ENCODE assay signal across 28 mouse cellular contexts in the genomic region with DNA sequence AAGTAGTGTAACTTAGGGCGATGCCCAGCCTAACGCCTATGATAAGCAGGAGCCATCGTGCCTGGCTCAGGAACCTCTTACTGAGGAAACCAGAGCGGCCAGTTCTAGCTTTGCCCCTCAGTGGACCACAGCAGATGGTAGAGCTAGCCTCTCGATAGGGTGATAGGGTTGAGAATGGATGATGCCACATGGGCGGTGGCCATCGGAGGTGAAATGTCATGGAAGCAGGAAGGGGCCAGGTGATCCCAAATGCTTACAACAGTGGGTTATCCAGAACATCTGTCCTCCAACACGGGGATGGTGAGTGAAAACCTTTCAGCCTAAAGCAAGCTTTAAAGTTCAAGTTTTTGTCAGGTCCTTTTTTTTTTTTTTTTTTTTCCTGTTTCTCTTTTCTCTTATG. TPM values are rescaled to one million over a fixed set of nuclear protein-coding genes. Genes with fewer than 3 reads are reported as not detected.
DNase-seq lines count a peak whose midpoint lies in the region; ATAC-seq and TF ChIP-seq lines count a peak whose summit lies in the region.
"Had no signal": no experiment of that assay in that cellular context is flagged by ENCODE, and none has a peak within 500 bp of the region (broad histone marks: within the 10 kb centered on the region; RNA-seq: fewer than 3 reads in every experiment).

No protein-coding gene starts in this region.

- no peaks in the 10 kb centered on the region for H3K27me3 ChIP-seq in midbrain, embryonic 11.5 days (ENCODE audit: control insufficient read depth, insufficient read depth, low read length)
- H3K27me3 ChIP-seq in midbrain, embryonic 15.5 days (replicated peaks): no peaks in the 10 kb centered on the region
- H3K27me3 ChIP-seq: embryonic facial prominence, embryonic 12.5 days; forebrain, embryonic 12.5 days; heart, embryonic 13.5 days; hindbrain, embryonic 12.5 days; Patski had no signal

- no peaks in the 10 kb centered on the region for H3K4me1 ChIP-seq in midbrain, embryonic 11.5 days (ENCODE audit: control insufficient read depth, insufficient read depth, low read length)
- H3K4me1 ChIP-seq in midbrain, embryonic 15.5 days: no peaks in the 10 kb centered on the region
- H3K4me1 ChIP-seq: embryonic facial prominence, embryonic 12.5 days; forebrain, embryonic 12.5 days; heart, embryonic 13.5 days; hindbrain, embryonic 12.5 days had no signal

- H3K4me3 ChIP-seq in midbrain, embryonic 11.5 days (ENCODE audit: low read depth, low read length): no peak overlapping the region
- no peak overlapping the region for H3K4me3 ChIP-seq in midbrain, embryonic 15.5 days
- H3K4me3 ChIP-seq in left cerebral cortex, adult 2 months: no peak overlapping the region
- H3K4me3 ChIP-seq: embryonic facial prominence, embryonic 12.5 days; forebrain, embryonic 12.5 days; heart, embryonic 13.5 days; hindbrain, embryonic 12.5 days had no signal

- no peaks in the 10 kb centered on the region for H3K9me3 ChIP-seq in midbrain, embryonic 11.5 days (ENCODE audit: control insufficient read depth, low read length)
- H3K9me3 ChIP-seq in midbrain, embryonic 15.5 days: no peaks in the 10 kb centered on the region
- H3K9me3 ChIP-seq: embryonic facial prominence, embryonic 12.5 days; forebrain, embryonic 12.5 days; heart, embryonic 13.5 days; hindbrain, embryonic 12.5 days had no signal

- ATAC-seq in midbrain, embryonic 11.5 days (ENCODE audit: low FRiP score): no peak
- ATAC-seq in midbrain, embryonic 15.5 days (replicated peaks): no peak
- no peak for ATAC-seq in activated CD4-positive, CD25-positive, alpha-beta regulatory T cell, adult 4 months
- ATAC-seq: CD4-positive, CD25-positive, alpha-beta regulatory T cell, adult 4 months; forebrain, embryonic 16.5 days; hindbrain, embryonic 16.5 days; inflammation-experienced regulatory T-cells, adult 6 months; Patski had no signal

- H3K36me3 ChIP-seq in midbrain, embryonic 11.5 days (ENCODE audit: control insufficient read depth, insufficient read depth, low read length): no peaks in the 10 kb centered on the region
- H3K36me3 ChIP-seq in midbrain, embryonic 15.5 days (replicated peaks): no peaks in the 10 kb centered on the region
- H3K36me3 ChIP-seq: embryonic facial prominence, embryonic 12.5 days; forebrain, embryonic 12.5 days; heart, embryonic 13.5 days; hindbrain, embryonic 12.5 days had no signal

- TF ChIP-seq CTCF in left cerebral cortex, adult 2 months (IDR thresholded peaks at IDR 0.05): no peak

- DNase-seq in cerebellum, adult 11 months: peak; percentile 42
- no peak for DNase-seq in cerebellum, postnatal 4 days (ENCODE audit: low spot score in 2 of 2)
- peak; percentile 8 for DNase-seq in midbrain, embryonic 11.5 days (ENCODE audit: low spot score, missing footprints)
- DNase-seq in cerebellum, adult 9-11 months: peak; percentile 72
- DNase-seq in cerebellum, postnatal 36 days: peak; percentile 48 to 49
- no peak for DNase-seq in left cerebral cortex, adult 2 months (ENCODE audit: extremely low spot score in 1 of 2, low spot score in 2 of 2)
- DNase-seq: adrenal gland, adult 2 months; adrenal gland, postnatal 36 days; B cell, adult 2 months; gastrocnemius, postnatal 14 days; heart, postnatal 4 days; kidney, adult 11 months had no signal

- intact Hi-C loops in left cerebral cortex, adult 2 months (cut with DNase I): no loop called here

- H3K27ac ChIP-seq in midbrain, embryonic 11.5 days (ENCODE audit: low read depth, low read length): no peak overlapping the region
- no peak overlapping the region for H3K27ac ChIP-seq in midbrain, embryonic 15.5 days
- H3K27ac ChIP-seq in left cerebral cortex, adult 2 months: no peak overlapping the region
- H3K27ac ChIP-seq: embryonic facial prominence, embryonic 12.5 days; forebrain, embryonic 12.5 days; heart, embryonic 13.5 days; hindbrain, embryonic 12.5 days had no signal

- H3K9ac ChIP-seq in midbrain, embryonic 11.5 days (ENCODE audit: low read length): no peak overlapping the region
- no peak overlapping the region for H3K9ac ChIP-seq in midbrain, embryonic 15.5 days
- H3K9ac ChIP-seq: embryonic facial prominence, embryonic 12.5 days; forebrain, embryonic 12.5 days; heart, embryonic 13.5 days; hindbrain, embryonic 12.5 days had no signal

- WGBS in midbrain, embryonic 11.5 days: 84% methylated on average over 8 of the region's 8 CpGs
- 89% methylated on average over 8 of the region's 8 CpGs for WGBS in midbrain, embryonic 15.5 days

- H3K4me2 ChIP-seq in midbrain, embryonic 11.5 days: no peak overlapping the region
- no peak overlapping the region for H3K4me2 ChIP-seq in midbrain, embryonic 15.5 days
- H3K4me2 ChIP-seq: embryonic facial prominence, embryonic 12.5 days; forebrain, embryonic 12.5 days; heart, embryonic 13.5 days; hindbrain, embryonic 12.5 days had no signal

RNA-seq across cellular contexts. Expression of gene Olfr221, which starts 19.5 kb away (rescaled TPM):
- polyA plus RNA-seq in midbrain, embryonic 11.5 days (2014; fragmentation: Nextera tagmentation; extraction: Ambion mirVana): not detected in 2 replicates
- polyA plus RNA-seq in midbrain, embryonic 15.5 days (2015; fragmentation: Nextera tagmentation; extraction: Ambion mirVana): not detected in 2 replicates
- polyA plus RNA-seq in activated CD4-positive, CD25-positive, alpha-beta regulatory T cell, adult 4 months (2017; shearing (Covaris generic)): not detected
- not detected for total RNA-seq in left cerebral cortex, adult 2 months (2021)
- total RNA-seq: adrenal gland, adult 2 months; adrenal gland, postnatal 36 days; gastrocnemius, postnatal 14 days; heart, postnatal 4 days had no signal
- polyA plus RNA-seq: adrenal gland, adult 2 months; brain, embryonic 14.5 days; CD4-positive, CD25-positive, alpha-beta regulatory T cell, adult 4 months; cortical plate, adult 2 months; embryonic facial prominence, embryonic 12.5 days; forebrain, embryonic 12.5 days; forebrain, embryonic 16.5 days; gonadal fat pad, adult 2 months; heart, embryonic 13.5 days; heart, postnatal 0 days; hindbrain, embryonic 12.5 days; hindbrain, embryonic 16.5 days; inflammation-experienced regulatory T-cells, adult 6 months; kidney, embryonic 14.5 days; Patski had no signal

RNA-seq across cellular contexts. Expression of gene Zfp219, which starts 41.3 kb away (rescaled TPM):
- 91.9 and 110 TPM in 2 replicates for polyA plus RNA-seq in midbrain, embryonic 11.5 days (2014; fragmentation: Nextera tagmentation; extraction: Ambion mirVana)
- 45.9 and 54.5 TPM in 2 replicates for polyA plus RNA-seq in midbrain, embryonic 15.5 days (2015; fragmentation: Nextera tagmentation; extraction: Ambion mirVana)
- polyA plus RNA-seq in activated CD4-positive, CD25-positive, alpha-beta regulatory T cell, adult 4 months (2017; shearing (Covaris generic)): 1 to 10 TPM; 1.9 to 2.2 TPM
- 10 to 100 TPM; 36.4 to 41.4 TPM for total RNA-seq in left cerebral cortex, adult 2 months (2021)

RNA-seq across cellular contexts. Expression of gene Hnrnpc, which starts 42.0 kb away (rescaled TPM):
- polyA plus RNA-seq in midbrain, embryonic 11.5 days (2014; fragmentation: Nextera tagmentation; extraction: Ambion mirVana): 1,011 and 1,046 TPM in 2 replicates
- 480 and 482 TPM in 2 replicates for polyA plus RNA-seq in midbrain, embryonic 15.5 days (2015; fragmentation: Nextera tagmentation; extraction: Ambion mirVana)
- 100 to 1,000 TPM; 414 to 423 TPM for polyA plus RNA-seq in activated CD4-positive, CD25-positive, alpha-beta regulatory T cell, adult 4 months (2017; shearing (Covaris generic))
- total RNA-seq in left cerebral cortex, adult 2 months (2021): 100 to 1,000 TPM; 213 to 221 TPM

RNA-seq across cellular contexts. Expression of gene Tmem253, which starts 46.3 kb away (rescaled TPM):
- polyA plus RNA-seq in midbrain, embryonic 11.5 days (2014; fragmentation: Nextera tagmentation; extraction: Ambion mirVana): 1.0 and 1.5 TPM in 2 replicates
- 0.50 and 0.78 TPM in 2 replicates for polyA plus RNA-seq in midbrain, embryonic 15.5 days (2015; fragmentation: Nextera tagmentation; extraction: Ambion mirVana)
- under 1 TPM in 1 of 2 experiments, not detected in 1; 0.98 TPM for polyA plus RNA-seq in activated CD4-positive, CD25-positive, alpha-beta regulatory T cell, adult 4 months (2017; shearing (Covaris generic))
- total RNA-seq in left cerebral cortex, adult 2 months (2021): under 1 TPM in 1 of 2 experiments, not detected in 1; 0.37 TPM

RNA-seq across cellular contexts. Expression of gene Rpgrip1, which starts 48.7 kb away (rescaled TPM):
- 92.3 and 105 TPM in 2 replicates for polyA plus RNA-seq in midbrain, embryonic 11.5 days (2014; fragmentation: Nextera tagmentation; extraction: Ambion mirVana)
- 51.3 and 53.3 TPM in 2 replicates for polyA plus RNA-seq in midbrain, embryonic 15.5 days (2015; fragmentation: Nextera tagmentation; extraction: Ambion mirVana)
- 10 to 100 TPM; 71.4 to 94.9 TPM for polyA plus RNA-seq in activated CD4-positive, CD25-positive, alpha-beta regulatory T cell, adult 4 months (2017; shearing (Covaris generic))
- 1 to 10 TPM; 1.5 to 1.8 TPM for total RNA-seq in left cerebral cortex, adult 2 months (2021)

Comparison
In these comparisons a context has a peak if more than half of its experiments do, and no peak if none do; other contexts are left out.
1. DNase-seq: peak in cerebellum, adult 11 months (single experiment), midbrain, embryonic 11.5 days (single experiment), cerebellum, adult 9-11 months (single experiment) and cerebellum, postnatal 36 days (2 of 2); none in cerebellum, postnatal 4 days (0 of 2) and left cerebral cortex, adult 2 months (0 of 2).
2. RNA of gene Zfp219, which starts 41.3 kb away (polyA plus RNA-seq): 91.9 to 110 TPM in midbrain, embryonic 11.5 days and 45.9 to 54.5 TPM in midbrain, embryonic 15.5 days; 1.9 to 2.2 TPM in activated CD4-positive, CD25-positive, alpha-beta regulatory T cell, adult 4 months; every median in the first group is over 10 times any median in the second.